Mouse (Mus musculus): ENCODE results near the gene 2010111I01Rik.

- TF ChIP-seq POLR2A (IDR thresholded peaks at IDR 0.05; ENCODE audit: insufficient read length, low read depth) = no peak
- TF ChIP-seq REST (IDR thresholded peaks at IDR 0.05; ENCODE audit: insufficient read depth, insufficient read length) = no peak
- TF ChIP-seq CEBPB (IDR thresholded peaks at IDR 0.05; ENCODE audit: insufficient read depth, poor library complexity, severe bottlenecking) = no peak
- TF ChIP-seq USF1 (IDR thresholded peaks at IDR 0.05; ENCODE audit: low read depth) = no peak
- no peak for TF ChIP-seq E2F4 (IDR thresholded peaks at IDR 0.05; ENCODE audit: insufficient read depth)
- TF ChIP-seq POLR2AphosphoS2 (IDR thresholded peaks at IDR 0.05; ENCODE audit: insufficient read length, low read depth) = no peak
- TF ChIP-seq TCF12 (IDR thresholded peaks at IDR 0.05; ENCODE audit: insufficient read depth, poor library complexity, severe bottlenecking) = no peak
- no peak for TF ChIP-seq MYOG (IDR thresholded peaks at IDR 0.05; ENCODE audit: control insufficient read depth in 1 of 3, insufficient read depth in 1 of 3, insufficient read length in 2 of 3, low read depth in 2 of 3)
- TF ChIP-seq MAX (IDR thresholded peaks at IDR 0.05; ENCODE audit: low read depth) = no peak
- TF ChIP-seq MYOD1 (IDR thresholded peaks at IDR 0.05; ENCODE audit: control insufficient read depth in 1 of 3, insufficient read length in 2 of 3, low read depth in 2 of 3) = no peak
- TF ChIP-seq TCF3 (IDR thresholded peaks at IDR 0.05; ENCODE audit: insufficient read length, low read depth) = no peak
- no peak for TF ChIP-seq SRF (IDR thresholded peaks at IDR 0.05; ENCODE audit: control insufficient read depth, insufficient read length, low read depth)
Measured at GRCm38 (mm10) chr13:63038871-63039270, 74.2 kb downstream of the 2010111I01Rik start.
